Mouse (Mus musculus) limb, embryonic 12.5 days (tissue): ENCODE measurements around the gene C2cd3. TPM values are rescaled to one million over a fixed set of nuclear protein-coding genes. Genes with fewer than 3 reads are reported as not detected.
A peak's percentile ranks its signal among the peaks of the same experiment; 100 is the strongest.

Experiments
- ATAC-seq: fragments of 200-750 bp; cut with Nextera tagmentation; 2 replicates; pipeline ENCODE4 v1.8.0; 2017; ENCODE audit warnings: low read depth, moderate TSS enrichment; ENCODE audit not compliant: insufficient number of reproducible peaks, insufficient read depth, low FRiP score, low TSS enrichment
- H3K27ac ChIP-seq: fragments of 300-500 bp; sonication (generic); 2 replicates; pipeline ENCODE4 v1.5.1; 2016; ENCODE audit warnings: mild to moderate bottlenecking, moderate library complexity
- H3K27me3 ChIP-seq: fragments of 300-500 bp; sonication (generic); 2 replicates; pipeline ENCODE4 v1.6.1; 2016; ENCODE audit warnings: mild to moderate bottlenecking, moderate library complexity
- H3K36me3 ChIP-seq: fragments of 300-500 bp; sonication (generic); 2 replicates; pipeline ENCODE4 v1.6.1; 2016; ENCODE audit warnings: mild to moderate bottlenecking, moderate library complexity
- H3K4me1 ChIP-seq: fragments of 300-500 bp; sonication (generic); replicated peaks from 2 replicates; pipeline ENCODE4 v1.6.1; 2016
- H3K4me2 ChIP-seq: fragments of 300-500 bp; sonication (generic); 2 replicates; pipeline ENCODE4 v1.6.1; 2016; ENCODE audit warnings: mild to moderate bottlenecking, moderate library complexity
- H3K4me3 ChIP-seq: fragments of 300-500 bp; sonication (generic); replicated peaks from 2 replicates; pipeline ENCODE4 v1.5.1; 2016; ENCODE audit warnings: mild to moderate bottlenecking
- H3K9ac ChIP-seq: fragments of 300-500 bp; sonication (generic); replicated peaks from 2 replicates; pipeline ENCODE4 v1.6.1; 2016; ENCODE audit warnings: mild to moderate bottlenecking, moderate library complexity
- H3K9me3 ChIP-seq: fragments of 300-500 bp; sonication (generic); 2 replicates; pipeline ENCODE4 v1.6.1; 2016; ENCODE audit warnings: mild to moderate bottlenecking, moderate library complexity
- WGBS: fragments of 180-500 bp; shearing (Covaris S2); methylation state at CpG from one replicate; pipeline ENCODE4 v1.1.7; 2016; 5-methylcytosine and 5-hydroxymethylcytosine counted together
- polyA plus RNA-seq: library from polyadenylated mRNA; unstranded; fragments of >200 nt; fragmentation: Nextera tagmentation; extraction: Ambion mirVana; gene quantifications from 2 replicates; pipeline ENCODE4 v1.2.1, GENCODE M21; 2016

The C2cd3 gene
- polyA plus RNA-seq, 1 experiment from 2014 or later, result 37.7 TPM

GRCm38 (mm10) chr7:100363162-100363561 lies 8.9 kb upstream of the C2cd3 start:
- ATAC-seq, result no peak
- Histone ChIP-seq H3K27ac (no peak overlapping the region), H3K9ac (no peak overlapping the region), H3K4me1 (peaks cover 6% of the 10 kb centered on the region; the same call in 1 of the 2 replicates), H3K27me3 (no peaks in the 10 kb centered on the region), H3K9me3 (no peaks in the 10 kb centered on the region), H3K36me3 (no peaks in the 10 kb centered on the region), H3K4me2 (no peak overlapping the region), H3K4me3 (no peak overlapping the region)
- 86% methylated on average over 2 of the region's 2 CpGs for WGBS

GRCm38 (mm10) chr7:100364888-100365287 lies 7.1 kb upstream of the C2cd3 start:
- WGBS, result 38% methylated on average over 6 of the region's 6 CpGs
- H3K9me3 ChIP-seq, result no peaks in the 10 kb centered on the region

GRCm38 (mm10) chr7:100372452-100372980 lies 483 bp downstream of the C2cd3 start:
- Histone ChIP-seq H3K4me3 (peak overlapping the region; percentile 80), H3K36me3 (peaks cover 29% of the 10 kb centered on the region), H3K9ac (peak overlapping the region; percentile 50), H3K4me2 (peak overlapping the region; percentile 68), H3K27me3 (no peaks in the 10 kb centered on the region), H3K9me3 (no peaks in the 10 kb centered on the region), H3K4me1 (peaks cover 15% of the 10 kb centered on the region), H3K27ac (peak overlapping the region; percentile 88)
- no peak for ATAC-seq
- 8% methylated on average over 17 of the region's 17 CpGs for WGBS

More at GRCm38 (mm10) chr7:100364888-100365287, 7.1 kb upstream of the C2cd3 start:
- Histone ChIP-seq H3K4me2 (no peak overlapping the region), H3K4me1 (peaks cover 6% of the 10 kb centered on the region; the same call in 1 of the 2 replicates), H3K9ac (no peak overlapping the region), H3K4me3 (no peak overlapping the region), H3K27ac (no peak overlapping the region), H3K27me3 (no peaks in the 10 kb centered on the region), H3K36me3 (no peaks in the 10 kb centered on the region)
- no peak for ATAC-seq

- ATAC-seq, result no peak
- Histone ChIP-seq H3K27me3 (no peaks in the 10 kb centered on the region), H3K9ac (no peak overlapping the region), H3K4me2 (no peak overlapping the region), H3K27ac (no peak overlapping the region), H3K4me1 (0 out of 2 replicates have a peak, but pooled peaks cover 2% of the 10 kb centered on the region), H3K4me3 (no peak overlapping the region), H3K36me3 (peaks cover 78% of the 10 kb centered on the region), H3K9me3 (no peaks in the 10 kb centered on the region)
- 89% methylated on average over 2 of the region's 2 CpGs for WGBS
These were observed 6.2 kb downstream of the C2cd3 start for GRCm38 (mm10) chr7:100378257-100378656.

GRCm38 (mm10) chr7:100381161-100381560 lies 9.1 kb downstream of the C2cd3 start:
- Histone ChIP-seq H3K27ac (no peak overlapping the region), H3K36me3 (peaks cover 70% of the 10 kb centered on the region), H3K27me3 (no peaks in the 10 kb centered on the region), H3K9ac (no peak overlapping the region), H3K4me2 (no peak overlapping the region), H3K9me3 (no peaks in the 10 kb centered on the region), H3K4me3 (no peak overlapping the region), H3K4me1 (no peaks in the 10 kb centered on the region)
- no peak for ATAC-seq

- no peak for ATAC-seq
- Histone ChIP-seq H3K9me3 (no peaks in the 10 kb centered on the region), H3K27me3 (no peaks in the 10 kb centered on the region), H3K4me3 (no peak overlapping the region), H3K4me1 (no peaks in the 10 kb centered on the region), H3K36me3 (peaks cover 68% of the 10 kb centered on the region), H3K4me2 (no peak overlapping the region), H3K27ac (no peak overlapping the region), H3K9ac (no peak overlapping the region)
- WGBS, result 93% methylated on average over 2 of the region's 2 CpGs
These were observed 11.2 kb downstream of the C2cd3 start for GRCm38 (mm10) chr7:100383207-100383606.

GRCm38 (mm10) chr7:100388174-100388573 lies 16.1 kb downstream of the C2cd3 start:
- H3K36me3 ChIP-seq, result peaks cover 74% of the 10 kb centered on the region
- 99% methylated on average over 2 of the region's 2 CpGs for WGBS
- no peak for ATAC-seq
- H3K9me3 ChIP-seq, result no peaks in the 10 kb centered on the region
- H3K27ac ChIP-seq, result no peak overlapping the region
- H3K27me3 ChIP-seq, result no peaks in the 10 kb centered on the region
- H3K4me2 ChIP-seq, result no peak overlapping the region
- no peak overlapping the region for H3K9ac ChIP-seq
- H3K4me3 ChIP-seq, result no peak overlapping the region
- H3K4me1 ChIP-seq, result no peaks in the 10 kb centered on the region

GRCm38 (mm10) chr7:100390166-100390565 lies 18.1 kb downstream of the C2cd3 start:
- WGBS, result 90% methylated on average over 8 of the region's 8 CpGs
- Histone ChIP-seq H3K36me3 (peaks cover 83% of the 10 kb centered on the region), H3K27me3 (no peaks in the 10 kb centered on the region), H3K9me3 (no peaks in the 10 kb centered on the region), H3K4me3 (no peak overlapping the region), H3K4me1 (no peaks in the 10 kb centered on the region), H3K9ac (no peak overlapping the region), H3K4me2 (no peak overlapping the region), H3K27ac (no peak overlapping the region)
- ATAC-seq, result no peak

GRCm38 (mm10) chr7:100392265-100392664 lies 20.2 kb downstream of the C2cd3 start:
- H3K9ac ChIP-seq, result no peak overlapping the region
- ATAC-seq, result no peak
- no peak overlapping the region for H3K4me3 ChIP-seq
- WGBS, result 82% methylated on average over 2 of the region's 2 CpGs
- no peaks in the 10 kb centered on the region for H3K4me1 ChIP-seq
- H3K4me2 ChIP-seq, result no peak overlapping the region
- no peak overlapping the region for H3K27ac ChIP-seq
- H3K9me3 ChIP-seq, result no peaks in the 10 kb centered on the region
- H3K36me3 ChIP-seq, result peaks cover 98% of the 10 kb centered on the region
- H3K27me3 ChIP-seq, result no peaks in the 10 kb centered on the region

GRCm38 (mm10) chr7:100399231-100399913 lies 27.3 kb downstream of the C2cd3 start:
- ATAC-seq, result no peak
- no peaks in the 10 kb centered on the region for H3K27me3 ChIP-seq
- no peak overlapping the region for H3K4me2 ChIP-seq
- no peaks in the 10 kb centered on the region for H3K4me1 ChIP-seq
- 70% methylated on average over 8 of the region's 8 CpGs for WGBS
- peaks cover 84% of the 10 kb centered on the region for H3K36me3 ChIP-seq
- no peak overlapping the region for H3K4me3 ChIP-seq
- H3K9ac ChIP-seq, result no peak overlapping the region
- H3K27ac ChIP-seq, result no peak overlapping the region
- no peaks in the 10 kb centered on the region for H3K9me3 ChIP-seq

GRCm38 (mm10) chr7:100400899-100401539 lies 29.0 kb downstream of the C2cd3 start:
- no peak for ATAC-seq
- H3K4me1 ChIP-seq, result no peaks in the 10 kb centered on the region
- H3K9me3 ChIP-seq, result no peaks in the 10 kb centered on the region
- no peaks in the 10 kb centered on the region for H3K27me3 ChIP-seq
- H3K4me2 ChIP-seq, result no peak overlapping the region
- H3K36me3 ChIP-seq, result peaks cover 84% of the 10 kb centered on the region
- H3K9ac ChIP-seq, result no peak overlapping the region
- H3K27ac ChIP-seq, result no peak overlapping the region
- no peak overlapping the region for H3K4me3 ChIP-seq
- WGBS, result 27% methylated on average over 4 of the region's 4 CpGs
